Mouse (Mus musculus): Measurements from ENCODE around the gene Syne2. TPM values are rescaled to one million over a fixed set of nuclear protein-coding genes. Genes with fewer than 3 reads are reported as not detected.
A peak's percentile ranks its signal among the peaks of the same experiment; 100 is the strongest.

Syne2 gene
- total and polyA plus RNA-seq, 3 experiments = 21.7 to 33.6 (median 33.1) TPM

DNA sequence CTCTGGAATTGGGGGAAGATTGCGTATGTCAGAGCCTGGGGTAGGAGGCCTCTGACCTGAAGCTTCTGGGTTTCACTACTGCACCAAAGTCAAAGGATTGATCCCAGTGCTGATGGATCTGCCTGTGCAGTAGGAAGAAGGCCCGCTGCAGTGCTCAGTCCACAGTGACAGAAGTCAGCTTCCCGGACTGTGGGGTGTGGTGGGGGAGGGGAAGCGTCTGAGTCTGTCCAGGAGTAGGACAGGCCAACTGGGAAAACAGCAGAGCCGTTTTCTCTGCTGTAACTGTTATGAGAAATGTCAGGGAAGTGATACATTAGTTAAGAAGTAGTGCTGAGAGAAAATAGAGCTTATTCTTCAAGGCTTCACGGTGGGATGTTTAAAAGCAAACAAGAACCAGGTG, 4.2 kb downstream of the Syne2 start:
- H3K9ac ChIP-seq (ENCODE audit: low read depth, low read length) = no peak overlapping the region
- no peak overlapping the region for H3K27ac ChIP-seq
- H3K27me3 ChIP-seq (ENCODE audit: control insufficient read depth, insufficient read depth, low read length) = no peaks in the 10 kb centered on the region
- DNase-seq = peak in 1 of 2 experiments; percentile 29
- intact Hi-C loops (cut with DNase I) = no loop called here
- no peak overlapping the region for H3K4me3 ChIP-seq
- H3K4me1 ChIP-seq (ENCODE audit: control insufficient read depth, insufficient read depth, low read length) = peaks cover 13% of the 10 kb centered on the region
- peaks cover 4% of the 10 kb centered on the region for H3K79me2 ChIP-seq (replicated peaks; ENCODE audit: control insufficient read depth, insufficient read depth, low read length)
- 41% methylated on average over 6 of the region's 6 CpGs for WGBS
- no peak for TF ChIP-seq CTCF (IDR thresholded peaks at IDR 0.05)
- no peak for TF ChIP-seq EP300 (IDR thresholded peaks at IDR 0.05; ENCODE audit: insufficient read depth, low read depth, low read length)
- no peak for TF ChIP-seq POLR2A (IDR thresholded peaks at IDR 0.05; ENCODE audit: insufficient read depth, low read depth, low read length)
- H3K36me3 ChIP-seq (ENCODE audit: control insufficient read depth, insufficient read depth, low read length) = no peaks in the 10 kb centered on the region

DNA sequence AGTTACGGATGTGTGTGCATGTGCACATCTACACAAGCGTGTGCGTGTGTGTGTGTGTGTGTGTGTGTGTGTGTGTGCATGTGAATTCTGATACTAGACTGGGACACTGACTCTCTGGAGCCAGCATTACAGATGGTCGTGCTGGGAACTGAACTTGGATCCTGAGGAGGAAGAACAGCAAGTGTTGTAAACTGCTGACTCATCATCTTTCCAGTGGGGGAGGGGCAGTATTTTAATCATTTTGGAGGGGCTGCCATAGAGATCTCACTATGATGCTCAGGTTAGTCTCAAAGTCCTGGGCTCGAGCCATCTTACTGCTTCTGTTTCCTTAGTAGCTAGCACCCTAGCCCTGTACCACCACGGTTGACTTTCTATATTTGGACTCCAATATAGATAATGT, 5.5 kb downstream of the Syne2 start:
- H3K4me3 ChIP-seq = no peak overlapping the region
- no peak overlapping the region for H3K27ac ChIP-seq
- H3K79me2 ChIP-seq (replicated peaks; ENCODE audit: control insufficient read depth, insufficient read depth, low read length) = peaks cover 4% of the 10 kb centered on the region
- no peaks in the 10 kb centered on the region for H3K27me3 ChIP-seq (ENCODE audit: control insufficient read depth, insufficient read depth, low read length)
- no peak for TF ChIP-seq CTCF (IDR thresholded peaks at IDR 0.05)
- TF ChIP-seq POLR2A (IDR thresholded peaks at IDR 0.05; ENCODE audit: insufficient read depth, low read depth, low read length) = no peak
- TF ChIP-seq EP300 (IDR thresholded peaks at IDR 0.05; ENCODE audit: insufficient read depth, low read depth, low read length) = no peak
- intact Hi-C loops (cut with DNase I) = no loop called here
- 71% methylated on average over 6 of the region's 6 CpGs for WGBS
- peaks cover 16% of the 10 kb centered on the region for H3K4me1 ChIP-seq (ENCODE audit: control insufficient read depth, insufficient read depth, low read length)
- H3K9ac ChIP-seq (ENCODE audit: low read depth, low read length) = no peak overlapping the region
- no peaks in the 10 kb centered on the region for H3K36me3 ChIP-seq (ENCODE audit: control insufficient read depth, insufficient read depth, low read length)
- DNase-seq = no peak

DNA sequence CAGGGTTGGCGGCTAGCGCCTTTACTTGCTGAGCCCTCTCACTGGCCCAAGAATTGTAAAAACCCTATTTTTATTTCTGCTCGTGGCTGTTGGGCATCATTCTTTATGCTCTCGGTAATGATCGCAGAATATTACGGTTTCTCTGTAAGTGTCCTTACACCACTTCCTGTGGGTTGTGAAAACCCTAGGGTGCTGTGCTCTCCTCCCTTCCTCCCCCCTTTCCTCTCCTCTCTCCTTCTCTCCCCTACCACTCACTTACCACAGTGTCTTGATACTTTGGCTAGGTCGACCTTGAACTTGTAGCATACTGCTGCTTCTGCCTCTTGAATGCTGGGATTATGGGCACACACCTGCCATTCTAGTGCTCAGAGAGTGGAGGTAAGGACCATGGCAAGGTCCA, 7.5 kb downstream of the Syne2 start:
- Histone ChIP-seq H3K27ac (no peak overlapping the region), H3K4me1 (ENCODE audit: control insufficient read depth, insufficient read depth, low read length) (peaks cover 13% of the 10 kb centered on the region), H3K9ac (ENCODE audit: low read depth, low read length) (no peak overlapping the region), H3K4me3 (no peak overlapping the region), H3K79me2 (replicated peaks; ENCODE audit: control insufficient read depth, insufficient read depth, low read length) (peaks cover 3% of the 10 kb centered on the region), H3K27me3 (ENCODE audit: control insufficient read depth, insufficient read depth, low read length) (no peaks in the 10 kb centered on the region), H3K36me3 (ENCODE audit: control insufficient read depth, insufficient read depth, low read length) (no peaks in the 10 kb centered on the region)
- TF ChIP-seq POLR2A (IDR thresholded peaks at IDR 0.05; ENCODE audit: insufficient read depth, low read depth, low read length) (no peak), CTCF (IDR thresholded peaks at IDR 0.05) (no peak), EP300 (IDR thresholded peaks at IDR 0.05; ENCODE audit: insufficient read depth, low read depth, low read length) (no peak)
- DNase-seq = no peak
- 70% methylated on average over 7 of the region's 7 CpGs for WGBS
- intact Hi-C loops (cut with DNase I) = no loop called here

DNA sequence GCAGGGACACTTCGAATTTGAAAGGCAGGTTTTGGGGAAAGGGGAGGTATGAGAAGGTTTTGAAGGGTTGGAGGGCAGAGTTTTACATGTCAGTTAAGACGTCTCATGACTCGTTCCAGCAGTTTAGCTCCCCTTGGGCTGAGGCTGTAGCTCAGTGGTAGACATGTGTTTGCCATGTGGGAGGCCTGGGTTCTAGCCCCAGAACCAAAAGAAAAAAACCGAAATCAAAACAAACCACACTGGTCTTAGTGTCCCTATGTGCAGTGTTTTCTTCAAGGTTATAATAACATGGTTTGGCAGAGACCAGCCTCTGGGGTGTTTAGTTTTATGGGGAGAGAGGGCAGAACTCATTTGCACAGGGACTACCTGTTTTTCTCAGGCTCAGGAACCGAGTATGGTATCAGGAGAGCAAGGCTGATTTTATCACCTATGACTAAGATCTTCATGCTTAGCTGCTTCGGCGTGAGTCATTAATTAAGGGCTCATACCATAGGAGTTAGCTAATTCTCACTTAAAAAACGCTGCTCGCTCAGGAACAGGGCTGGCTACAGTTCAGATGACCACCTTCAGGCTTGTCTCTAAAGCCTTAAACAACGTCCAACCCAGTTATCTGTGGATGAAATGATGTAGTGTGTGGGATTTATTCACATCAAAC, 8.9 kb downstream of the Syne2 start:
- WGBS = 49% methylated on average over 10 of the region's 10 CpGs
- DNase-seq = no peak
- Histone ChIP-seq H3K4me3 (peak overlapping the region; percentile 9; the same call in 1 of the 2 replicates), H3K27me3 (ENCODE audit: control insufficient read depth, insufficient read depth, low read length) (no peaks in the 10 kb centered on the region), H3K27ac (no peak overlapping the region), H3K36me3 (ENCODE audit: control insufficient read depth, insufficient read depth, low read length) (no peaks in the 10 kb centered on the region), H3K79me2 (replicated peaks; ENCODE audit: control insufficient read depth, insufficient read depth, low read length) (peaks cover 1% of the 10 kb centered on the region), H3K9ac (ENCODE audit: low read depth, low read length) (no peak overlapping the region), H3K4me1 (ENCODE audit: control insufficient read depth, insufficient read depth, low read length) (peaks cover 11% of the 10 kb centered on the region)
- TF ChIP-seq CTCF (IDR thresholded peaks at IDR 0.05) = no peak
- no peak for TF ChIP-seq POLR2A (IDR thresholded peaks at IDR 0.05; ENCODE audit: insufficient read depth, low read depth, low read length)
- no peak for TF ChIP-seq EP300 (IDR thresholded peaks at IDR 0.05; ENCODE audit: insufficient read depth, low read depth, low read length)
- intact Hi-C loops (cut with DNase I) = no loop called here

DNA sequence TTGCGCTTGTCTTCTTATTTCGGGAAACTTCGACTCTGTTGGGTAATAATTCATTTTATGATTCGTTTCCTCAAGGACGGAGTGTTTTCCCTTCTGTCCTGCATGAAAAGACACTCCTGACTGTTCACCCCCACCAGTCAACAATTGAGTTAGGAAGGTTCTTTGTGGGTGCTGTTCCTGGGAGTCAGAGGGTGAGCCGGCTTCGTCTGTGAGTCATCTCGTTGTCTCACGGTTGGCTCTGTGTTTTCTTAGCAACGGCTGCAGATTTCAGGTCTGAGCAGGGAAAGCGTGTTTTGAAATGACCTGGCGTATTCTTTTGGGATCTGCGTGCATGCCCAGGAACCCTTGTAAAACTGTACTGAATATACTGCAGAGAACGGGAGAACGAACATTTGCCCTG, 9.8 kb downstream of the Syne2 start:
- Histone ChIP-seq H3K4me1 (ENCODE audit: control insufficient read depth, insufficient read depth, low read length) (peaks cover 10% of the 10 kb centered on the region), H3K27me3 (ENCODE audit: control insufficient read depth, insufficient read depth, low read length) (no peaks in the 10 kb centered on the region), H3K79me2 (replicated peaks; ENCODE audit: control insufficient read depth, insufficient read depth, low read length) (peaks cover 1% of the 10 kb centered on the region), H3K4me3 (no peak overlapping the region), H3K9ac (ENCODE audit: low read depth, low read length) (no peak overlapping the region), H3K27ac (no peak overlapping the region), H3K36me3 (ENCODE audit: control insufficient read depth, insufficient read depth, low read length) (no peaks in the 10 kb centered on the region)
- intact Hi-C loops (cut with DNase I) = no loop called here
- WGBS = 67% methylated on average over 15 of the region's 15 CpGs
- DNase-seq = no peak
- TF ChIP-seq POLR2A (IDR thresholded peaks at IDR 0.05; ENCODE audit: insufficient read depth, low read depth, low read length) (no peak), EP300 (IDR thresholded peaks at IDR 0.05; ENCODE audit: insufficient read depth, low read depth, low read length) (no peak)

DNA sequence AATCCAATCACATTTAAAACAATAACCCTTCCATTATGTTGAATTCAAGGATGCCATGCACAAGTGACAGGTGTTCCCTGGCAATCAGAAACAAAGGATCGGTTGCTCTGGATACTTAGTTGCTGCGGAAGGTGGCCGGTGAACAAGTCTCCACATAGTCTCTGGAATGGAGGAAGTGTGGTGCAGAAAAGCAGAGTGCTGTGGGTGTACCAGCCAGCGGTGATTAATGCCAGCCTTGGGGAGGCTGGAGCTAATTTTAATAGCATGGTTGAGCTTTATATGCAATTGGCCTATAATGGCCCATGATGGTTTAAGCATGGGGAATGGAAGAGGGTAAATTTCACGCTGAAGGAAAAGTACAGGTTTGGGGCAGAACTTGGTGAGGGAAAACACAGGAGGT, 11.7 kb downstream of the Syne2 start:
- Histone ChIP-seq H3K79me2 (replicated peaks; ENCODE audit: control insufficient read depth, insufficient read depth, low read length) (peaks cover 6% of the 10 kb centered on the region), H3K9ac (ENCODE audit: low read depth, low read length) (no peak overlapping the region), H3K36me3 (ENCODE audit: control insufficient read depth, insufficient read depth, low read length) (no peaks in the 10 kb centered on the region), H3K27ac (no peak overlapping the region), H3K4me1 (ENCODE audit: control insufficient read depth, insufficient read depth, low read length) (peaks cover 9% of the 10 kb centered on the region), H3K4me3 (no peak overlapping the region), H3K27me3 (ENCODE audit: control insufficient read depth, insufficient read depth, low read length) (no peaks in the 10 kb centered on the region)
- no peak for TF ChIP-seq EP300 (IDR thresholded peaks at IDR 0.05; ENCODE audit: insufficient read depth, low read depth, low read length)
- no peak for TF ChIP-seq CTCF (IDR thresholded peaks at IDR 0.05)
- TF ChIP-seq POLR2A (IDR thresholded peaks at IDR 0.05; ENCODE audit: insufficient read depth, low read depth, low read length) = no peak
- DNase-seq = no peak
- WGBS = 77% methylated on average over 5 of the region's 5 CpGs
- intact Hi-C loops (cut with DNase I) = no loop called here

All from heart, adult 2 months (tissue).